Mouse (Mus musculus) CH12.LX (cell line): ENCODE measurements around the gene Kcnc4. TPM values are rescaled to one million over a fixed set of nuclear protein-coding genes. Genes with fewer than 3 reads are reported as not detected.
A peak's percentile ranks its signal among the peaks of the same experiment; 100 is the strongest.

ENCODE experiments used
- DNase-seq: peaks from one replicate; pipeline ENCODE4 v3.0.0-alpha.2; 2013; ENCODE audit errors: extremely low read depth
- H3K27ac ChIP-seq: 2 replicates; pipeline ENCODE4 v1.5.1; 2012; ENCODE audit warnings: low read depth, mild to moderate bottlenecking, control low read depth, moderate library complexity; ENCODE audit not compliant: insufficient read depth
- H3K27me3 ChIP-seq: replicated peaks from 2 replicates; pipeline ENCODE3; 2012; ENCODE audit warnings: inconsistent platforms
- H3K36me3 ChIP-seq, 2 experiments: replicated peaks in 1 of 2; 2 replicates each; pipeline versions ENCODE3 to v1.6.1; 2012; ENCODE audit warnings: inconsistent platforms in 1 of 2, low read length in 1 of 2, mild to moderate bottlenecking in 1 of 2, mixed read lengths in 1 of 2, moderate library complexity in 1 of 2; ENCODE audit not compliant: control insufficient read depth in 1 of 2, insufficient read depth in 1 of 2
- H3K4me1 ChIP-seq, 2 experiments: 2 replicates each; pipeline ENCODE4 v1.6.1; 2012; ENCODE audit warnings: inconsistent platforms in 1 of 2, moderate library complexity in 1 of 2; ENCODE audit not compliant: insufficient read depth in 2 of 2, control insufficient read depth in 1 of 2
- H3K4me2 ChIP-seq: 2 replicates; pipeline ENCODE4 v1.6.1; 2012; ENCODE audit warnings: low read depth, mild to moderate bottlenecking, control low read depth; ENCODE audit not compliant: poor library complexity, insufficient read depth, severe bottlenecking
- H3K4me3 ChIP-seq, 3 experiments: fragments of 150-350 bp in 1 of 3; sonication (generic) in 1 of 3; replicated peaks in 1 of 3; 2 replicates each; pipeline versions ENCODE3 to v1.5.1; 2011 to 2012; ENCODE audit warnings: low read depth in 2 of 3, low read length in 2 of 3, mild to moderate bottlenecking in 2 of 3, moderate library complexity in 2 of 3, control low read depth in 1 of 3, improper control_type of control experiment in 1 of 3, inconsistent platforms in 1 of 3, mixed read lengths in 1 of 3; ENCODE audit not compliant: poor library complexity in 1 of 3
- H3K79me2 ChIP-seq: replicated peaks from 2 replicates; pipeline ENCODE4 v1.6.1; 2012; ENCODE audit warnings: mild to moderate bottlenecking, moderate library complexity; ENCODE audit not compliant: control insufficient read depth, poor library complexity, insufficient read depth, severe bottlenecking; ENCODE audit errors: extremely low read depth
- H3K9ac ChIP-seq: 2 replicates; pipeline ENCODE4 v1.6.1; 2012; ENCODE audit warnings: low read depth, mild to moderate bottlenecking, control low read depth, moderate library complexity; ENCODE audit not compliant: insufficient read depth
- H3K9me3 ChIP-seq: replicated peaks from 2 replicates; pipeline ENCODE3; 2012; ENCODE audit warnings: low read length, inconsistent platforms, mixed read lengths
- CHD2 ChIP-seq: IDR thresholded peaks from 2 replicates; pipeline ENCODE4 v1.6.1; 2011; ENCODE audit warnings: low read length, improper control_type of control experiment
- CTCF ChIP-seq, 2 experiments: IDR thresholded peaks in 1 of 2; conservative IDR thresholded peaks in 1 of 2; 2 replicates each; pipeline ENCODE4 v1.5.1; 2011 to 2012; ENCODE audit warnings: low read depth in 2 of 2, low read length in 2 of 2, improper control_type of control experiment in 1 of 2, inconsistent platforms in 1 of 2, mild to moderate bottlenecking in 1 of 2, moderate library complexity in 1 of 2
- E2F4 ChIP-seq: IDR thresholded peaks from 2 replicates; pipeline ENCODE4 v1.6.1; 2011; ENCODE audit warnings: low read depth, low read length, improper control_type of control experiment; ENCODE audit not compliant: insufficient replicate concordance
- GABPA ChIP-seq: IDR thresholded peaks from 2 replicates; pipeline ENCODE4 v1.6.1; 2012; ENCODE audit warnings: low read depth, low read length, improper control_type of control experiment, inconsistent platforms; ENCODE audit not compliant: insufficient replicate concordance
- HCFC1 ChIP-seq: IDR thresholded peaks from 2 replicates; pipeline ENCODE4 v1.6.1; 2012; ENCODE audit warnings: low read depth, mild to moderate bottlenecking, inconsistent platforms, low read length, improper control_type of control experiment
- IRF4 ChIP-seq: IDR thresholded peaks from 2 replicates; pipeline ENCODE4 v1.6.1; 2014; ENCODE audit warnings: low read depth, mild to moderate bottlenecking, inconsistent platforms, low read length, improper control_type of control experiment
- JUND ChIP-seq: conservative IDR thresholded peaks from 2 replicates; pipeline ENCODE4 v1.6.1; 2011; ENCODE audit warnings: low read depth, low read length, improper control_type of control experiment
- KAT2A ChIP-seq: IDR thresholded peaks from 2 replicates; pipeline ENCODE4 v1.6.1; 2012; ENCODE audit warnings: low read length, improper control_type of control experiment, inconsistent platforms; ENCODE audit not compliant: insufficient replicate concordance
- MAZ ChIP-seq: IDR thresholded peaks from 2 replicates; pipeline ENCODE4 v1.6.1; 2012; ENCODE audit warnings: low read depth, mild to moderate bottlenecking, inconsistent platforms, low read length, improper control_type of control experiment, moderate library complexity
- RAD21 ChIP-seq: IDR thresholded peaks from 2 replicates; pipeline ENCODE4 v1.6.1; 2011; ENCODE audit warnings: low read depth, mild to moderate bottlenecking, low read length, improper control_type of control experiment, moderate library complexity
- RCOR1 ChIP-seq: conservative IDR thresholded peaks from 2 replicates; pipeline ENCODE4 v1.6.1; 2012; ENCODE audit warnings: low read depth, mild to moderate bottlenecking, inconsistent platforms, low read length, improper control_type of control experiment
- SIN3A ChIP-seq: IDR thresholded peaks from 2 replicates; pipeline ENCODE4 v1.6.1; 2012; ENCODE audit warnings: low read length, improper control_type of control experiment, inconsistent platforms
- SMC3 ChIP-seq: IDR thresholded peaks from 2 replicates; pipeline ENCODE4 v1.6.1; 2011; ENCODE audit warnings: low read depth, low read length, improper control_type of control experiment
- TBP ChIP-seq: conservative IDR thresholded peaks from 2 replicates; pipeline ENCODE4 v1.6.1; 2011; ENCODE audit warnings: low read depth, low read length, improper control_type of control experiment
- UBTF ChIP-seq: IDR thresholded peaks from 2 replicates; pipeline ENCODE4 v1.6.1; 2012; ENCODE audit warnings: low read depth, mild to moderate bottlenecking, inconsistent platforms, low read length, improper control_type of control experiment, moderate library complexity
- ZC3H11A ChIP-seq: IDR thresholded peaks from 2 replicates; pipeline ENCODE4 v1.6.1; 2012; ENCODE audit warnings: low read depth, mild to moderate bottlenecking, inconsistent platforms, low read length, improper control_type of control experiment
- ZKSCAN1 ChIP-seq: IDR thresholded peaks from 2 replicates; pipeline ENCODE4 v1.6.1; 2012; ENCODE audit warnings: low read depth, inconsistent platforms, low read length, improper control_type of control experiment, borderline replicate concordance
- ZMIZ1 ChIP-seq: IDR thresholded peaks from 2 replicates; pipeline ENCODE4 v1.6.1; 2012; ENCODE audit warnings: low read depth, mild to moderate bottlenecking, inconsistent platforms, low read length, improper control_type of control experiment
- ZNF384 ChIP-seq: IDR thresholded peaks from 2 replicates; pipeline ENCODE4 v1.6.1; 2012; ENCODE audit warnings: low read depth, low read length, improper control_type of control experiment, inconsistent platforms
- dilution Hi-C: fragments of 300-500 bp; cut with MboI; formaldehyde crosslinking; loops from 2 replicates; pipeline ENCODE4 v1.14.3; 2020; ENCODE audit warnings: low sequenced_read_pairs; ENCODE audit not compliant: extremely low pct_unique_long_range_greater_than_20kb, extremely low pct_ligation_motif_present
- in situ Hi-C: fragments of 300-500 bp; cut with MboI; formaldehyde crosslinking; loops from 3 replicates; pipeline ENCODE4 v1.14.3; 2019; ENCODE audit warnings: low sequenced_read_pairs, low pct_ligation_motif_present, low pct_unique_long_range_greater_than_20kb, mixed read lengths
- polyA plus RNA-seq: library from polyadenylated mRNA; unstranded; fragments of >175 nt; gene quantifications from 2 replicates; pipeline ENCODE4 v1.2.1, GENCODE M21; 2012; ENCODE audit warnings: low read depth; ENCODE audit not compliant: insufficient read length
- total RNA-seq, 2 experiments: library from RNA; depleted of rRNA; stranded (reverse); fragments of 300-350 nt in 1 of 2; fragments of >200 nt in 1 of 2; gene quantifications; 2 replicates each; pipeline ENCODE4 v1.2.3; 2012 to 2014

Gene Kcnc4
- total and polyA plus RNA-seq, 3 experiments: not detected

DNA sequence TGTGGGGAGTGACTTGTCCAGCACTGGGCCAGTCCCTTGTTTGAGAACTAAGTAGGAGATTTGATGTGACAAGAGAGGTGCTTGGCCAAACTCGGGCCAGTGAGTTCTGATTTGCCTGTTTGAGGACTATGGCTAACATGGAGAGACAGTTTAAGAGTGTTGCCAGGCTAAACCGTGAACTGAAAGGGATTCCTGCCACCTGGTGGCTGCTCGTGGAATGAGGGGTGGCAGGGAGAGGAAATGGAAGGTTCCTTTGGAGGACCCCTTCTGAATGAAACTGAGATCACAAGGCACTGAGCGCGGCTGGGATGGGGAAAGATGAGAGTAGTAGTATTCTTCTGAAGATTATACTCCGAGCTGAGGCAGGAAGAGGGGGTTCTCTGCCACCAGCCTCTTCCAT is 7.2 kb upstream of the Kcnc4 start:
- H3K4me1 ChIP-seq: no peaks in the 10 kb centered on the region
- H3K9ac ChIP-seq: no peak overlapping the region
- peaks cover 63% of the 10 kb centered on the region for H3K27me3 ChIP-seq
- peak; percentile 57 for DNase-seq
- H3K79me2 ChIP-seq: no peaks in the 10 kb centered on the region
- H3K4me2 ChIP-seq: no peak overlapping the region
- no peak for TF ChIP-seq ZKSCAN1
- no peak for TF ChIP-seq JUND
- TF ChIP-seq RCOR1: no peak
- no peak for TF ChIP-seq HCFC1
- TF ChIP-seq E2F4: no peak
- TF ChIP-seq UBTF: no peak
- TF ChIP-seq ZC3H11A: no peak
- TF ChIP-seq TBP: no peak
- peak; percentile 66 for TF ChIP-seq RAD21
- no peak for TF ChIP-seq IRF4
- TF ChIP-seq ZNF384: no peak
- TF ChIP-seq GABPA: no peak
- TF ChIP-seq CTCF (conservative IDR thresholded peaks at IDR 0.05 in 1 of 2, IDR thresholded peaks at IDR 0.05 in 1 of 2; ENCODE audit: low read depth in 2 of 2, low read length in 2 of 2): peak; percentile 64 to 90
- TF ChIP-seq ZMIZ1: no peak
- peak; percentile 90 for TF ChIP-seq SMC3
- TF ChIP-seq CHD2: no peak
- no peak for TF ChIP-seq KAT2A
- no peak for TF ChIP-seq MAZ
- H3K36me3 ChIP-seq: no peaks in the 10 kb centered on the region
- in situ Hi-C loops (loop anchor here (10.0 kb wide), 1 partner anchor 222 kb away; no protein-coding TSS in a partner anchor), dilution Hi-C loops (no loop called here)
- H3K9me3 ChIP-seq: no peaks in the 10 kb centered on the region
- H3K27ac ChIP-seq: no peak overlapping the region
- no peak overlapping the region for H3K4me3 ChIP-seq

- Histone ChIP-seq H3K4me1 (no peaks in the 10 kb centered on the region), H3K4me2 (no peak overlapping the region), H3K27ac (no peak overlapping the region), H3K79me2 (no peaks in the 10 kb centered on the region), H3K27me3 (peaks cover 44% of the 10 kb centered on the region), H3K4me3 (no peak overlapping the region), H3K36me3 (no peaks in the 10 kb centered on the region), H3K9me3 (peaks cover 18% of the 10 kb centered on the region), H3K9ac (no peak overlapping the region)
- in situ Hi-C loops (loop anchor here (10.0 kb wide), 1 partner anchor 217 kb away; no protein-coding TSS in a partner anchor), dilution Hi-C loops (no loop called here)
- peak; percentile 48 for DNase-seq
- no peak for TF ChIP-seq GABPA
- TF ChIP-seq ZKSCAN1: peak; percentile 78
- TF ChIP-seq RAD21: peak; percentile 80
- no peak for TF ChIP-seq ZNF384
- peak; percentile 84 for TF ChIP-seq SMC3
- TF ChIP-seq CTCF (conservative IDR thresholded peaks at IDR 0.05 in 1 of 2, IDR thresholded peaks at IDR 0.05 in 1 of 2; ENCODE audit: low read depth in 2 of 2, low read length in 2 of 2): peak; percentile 80 to 87
- no peak for TF ChIP-seq TBP
- no peak for TF ChIP-seq SIN3A
Observed at GRCm38 (mm10) chr3:107462160-107462559, 2.8 kb upstream of the Kcnc4 start.
